Mouse (Mus musculus) CD4-positive naive resting alpha-beta T cell, adult 76 days (primary cell): ENCODE measurements around the gene Ifi44. TPM values are rescaled to one million over a fixed set of nuclear protein-coding genes. Genes with fewer than 3 reads are reported as not detected.

Experiments used
- total RNA-seq: library from RNA; stranded (reverse); gene quantifications from one replicate; pipeline ENCODE4 v1.2.4, GENCODE M21; 2023

Gene Ifi44
- total RNA-seq, result 12.2 TPM

GRCm38 (mm10) chr3:151749737-151750136 is at the start of gene Ifi44:
Ifi44 (minus strand) TSS chr3:151749960.

Other genes starting within 250 kb of the Ifi44 start
- not detected for gene Ifi44l, start 12.9 kb upstream of the Ifi44 start, total RNA-seq
- gene Ptgfr, start 87.7 kb upstream of the Ifi44 start, total RNA-seq, result not detected